Mouse (Mus musculus) bone marrow macrophage, adult 2 months (primary cell): ENCODE data around the gene Xrcc5. TPM values are rescaled to one million over a fixed set of nuclear protein-coding genes. Genes with fewer than 3 reads are reported as not detected.

ENCODE experiments used
- H3K27ac ChIP-seq: 2 replicates; pipeline ENCODE4 v1.5.1; 2012; ENCODE audit warnings: low read depth, low read length; ENCODE audit not compliant: insufficient read depth
- H3K4me1 ChIP-seq: 2 replicates; pipeline ENCODE4 v1.6.1; 2012; ENCODE audit warnings: low read length; ENCODE audit not compliant: control insufficient read depth, insufficient read depth
- H3K4me3 ChIP-seq: 2 replicates; pipeline ENCODE4 v1.5.1; 2012; ENCODE audit warnings: mild to moderate bottlenecking, low read length, moderate library complexity; ENCODE audit not compliant: insufficient read depth
- CTCF ChIP-seq: IDR thresholded peaks from 2 replicates; pipeline ENCODE4 v1.5.1; 2012; ENCODE audit warnings: low read depth, mild to moderate bottlenecking, low read length, moderate library complexity
- POLR2A ChIP-seq: IDR thresholded peaks from 2 replicates; pipeline ENCODE4 v1.6.1; 2012; ENCODE audit warnings: mild to moderate bottlenecking, low read depth, low read length, borderline replicate concordance
- polyA plus RNA-seq: library from polyadenylated mRNA; stranded (reverse); fragments of >200 nt; gene quantifications from 2 replicates; pipeline ENCODE4 v1.2.4, GENCODE M21; 2012; ENCODE audit not compliant: missing spikeins, insufficient read depth, insufficient read length

Xrcc5 gene
- polyA plus RNA-seq, 1 experiment: 0.99 TPM

DNA sequence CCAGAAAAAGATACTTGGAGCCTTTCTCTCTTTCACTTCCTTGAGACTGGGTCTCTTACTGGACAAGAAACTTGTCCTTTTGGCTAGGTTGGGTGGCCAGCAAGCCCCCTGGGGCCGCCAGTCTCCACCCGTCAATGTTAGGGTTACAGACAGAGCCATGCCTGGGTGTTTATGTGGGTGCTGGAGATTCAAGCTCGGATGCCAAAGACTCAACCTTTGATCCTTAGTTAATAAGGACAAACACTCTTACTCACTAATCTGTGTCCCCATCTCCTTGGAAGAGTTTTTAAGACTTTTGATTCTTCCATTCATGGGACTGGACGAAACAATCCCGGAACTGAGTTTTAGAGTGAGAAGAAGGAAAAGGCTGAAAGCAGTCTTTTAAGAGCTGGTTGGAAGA is 31.1 kb downstream of the Xrcc5 start:
- no peaks in the 10 kb centered on the region for H3K4me1 ChIP-seq
- no peak overlapping the region for H3K4me3 ChIP-seq
- no peak for TF ChIP-seq CTCF
- TF ChIP-seq POLR2A: no peak
- H3K27ac ChIP-seq: no peak overlapping the region

DNA sequence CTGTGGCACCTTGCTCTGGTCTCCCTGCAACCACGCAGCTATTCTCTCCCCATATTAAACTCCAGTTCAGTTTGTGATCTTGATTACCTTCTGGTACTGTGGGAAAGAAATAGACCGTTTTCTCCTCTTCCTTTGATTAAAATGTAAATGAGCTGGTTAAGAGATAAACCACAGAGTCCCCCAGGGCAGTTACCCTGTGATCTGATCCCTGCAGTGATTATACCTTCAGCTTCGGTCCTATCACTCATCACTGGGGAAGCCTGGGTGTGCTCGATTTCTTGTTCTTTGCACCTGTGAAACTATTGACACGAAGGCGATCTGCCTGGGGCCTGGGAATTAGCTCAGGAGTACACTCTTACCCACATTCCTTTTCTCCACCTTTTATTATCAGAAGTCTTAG is 40.7 kb downstream of the Xrcc5 start:
- TF ChIP-seq CTCF (no peak), POLR2A (no peak)
- Histone ChIP-seq H3K4me1 (0 out of 2 replicates have a peak, but pooled peaks cover 3% of the 10 kb centered on the region), H3K27ac (no peak overlapping the region), H3K4me3 (no peak overlapping the region)

DNA sequence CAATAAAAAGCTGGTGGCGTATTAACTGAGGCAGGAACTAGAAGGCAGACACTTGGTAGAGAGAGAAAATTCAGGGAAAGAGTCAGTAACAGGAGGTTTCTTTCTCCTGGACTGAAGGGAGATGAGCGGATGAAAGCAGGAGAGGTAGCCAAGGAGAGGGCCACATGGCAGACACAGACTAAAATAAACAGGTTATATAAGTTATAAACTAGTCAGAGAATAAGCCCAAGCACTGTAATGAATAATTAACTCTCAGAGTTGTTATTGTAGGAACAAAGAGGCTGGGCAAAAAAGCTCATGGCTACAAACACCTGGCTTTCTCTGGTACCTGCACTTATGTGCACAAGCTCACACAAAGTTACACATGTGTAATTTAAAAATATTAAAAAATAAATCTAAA is 47.6 kb downstream of the Xrcc5 start:
- H3K4me1 ChIP-seq: 0 out of 2 replicates have a peak, but pooled peaks cover 3% of the 10 kb centered on the region
- no peak overlapping the region for H3K4me3 ChIP-seq
- no peak overlapping the region for H3K27ac ChIP-seq
- TF ChIP-seq CTCF (no peak), POLR2A (no peak)

DNA sequence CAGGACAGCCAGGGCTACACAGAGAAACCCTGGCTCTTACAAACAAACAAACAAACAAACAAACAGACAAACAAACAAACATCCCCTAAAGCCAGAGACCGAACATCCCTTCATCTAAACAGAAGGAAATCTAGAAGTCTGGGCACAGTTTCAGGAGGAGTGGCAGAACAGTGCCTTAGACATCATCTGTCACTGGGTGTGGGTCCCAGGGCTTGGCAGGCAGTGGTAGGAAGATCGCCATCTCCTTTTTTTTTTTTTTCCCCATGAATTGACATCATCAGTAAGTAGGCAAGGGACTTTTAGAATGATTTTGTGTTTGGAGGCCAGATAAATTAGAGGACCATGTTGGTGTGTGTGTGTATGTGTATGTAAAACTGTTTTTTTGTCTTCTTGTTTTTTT is 51.0 kb downstream of the Xrcc5 start:
- H3K4me3 ChIP-seq: no peak overlapping the region
- no peak overlapping the region for H3K27ac ChIP-seq
- H3K4me1 ChIP-seq: no peaks in the 10 kb centered on the region
- TF ChIP-seq CTCF (no peak), POLR2A (no peak)

DNA sequence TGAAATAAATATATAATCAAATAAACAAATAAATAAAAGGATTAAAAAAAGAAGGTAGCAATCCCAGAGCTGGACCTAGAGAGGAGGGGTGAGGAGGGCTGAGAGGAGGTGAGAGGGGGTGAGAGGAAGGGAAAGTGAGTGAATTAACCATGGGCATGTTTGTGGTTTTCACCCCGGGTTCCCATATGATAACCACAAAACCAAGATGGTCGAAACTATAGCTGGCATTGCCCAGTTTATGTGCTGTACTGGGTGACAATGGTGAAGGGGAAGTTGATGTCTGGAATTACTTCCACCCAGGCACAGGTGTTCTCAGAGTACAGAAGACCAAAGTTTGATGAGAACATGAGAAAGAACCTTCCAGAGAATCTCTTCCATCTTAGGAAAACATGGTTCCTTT is 52.2 kb downstream of the Xrcc5 start:
- Histone ChIP-seq H3K4me3 (no peak overlapping the region), H3K27ac (no peak overlapping the region), H3K4me1 (no peaks in the 10 kb centered on the region)
- no peak for TF ChIP-seq CTCF
- no peak for TF ChIP-seq POLR2A

DNA sequence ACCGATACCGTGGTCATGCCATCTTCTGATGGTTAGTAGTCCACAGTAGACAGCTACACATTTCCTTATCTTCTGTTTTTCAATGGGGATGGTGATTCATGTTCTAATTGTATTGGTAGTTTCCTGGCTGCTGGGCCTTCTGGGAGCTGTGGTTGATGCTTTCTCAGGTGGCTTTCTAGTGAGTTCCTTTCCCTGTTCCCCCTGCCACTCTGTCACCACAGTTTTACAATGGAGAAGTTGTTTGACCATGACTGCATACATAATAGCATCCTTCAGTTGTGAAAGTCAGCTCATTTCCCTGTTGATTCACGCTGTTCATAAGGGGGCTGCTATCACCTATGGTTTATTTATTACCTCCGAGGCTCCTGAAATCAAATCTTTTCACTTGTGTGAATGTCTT is 53.6 kb downstream of the Xrcc5 start:
- H3K4me3 ChIP-seq: no peak overlapping the region
- no peaks in the 10 kb centered on the region for H3K4me1 ChIP-seq
- TF ChIP-seq POLR2A (no peak), CTCF (no peak)
- H3K27ac ChIP-seq: no peak overlapping the region

DNA sequence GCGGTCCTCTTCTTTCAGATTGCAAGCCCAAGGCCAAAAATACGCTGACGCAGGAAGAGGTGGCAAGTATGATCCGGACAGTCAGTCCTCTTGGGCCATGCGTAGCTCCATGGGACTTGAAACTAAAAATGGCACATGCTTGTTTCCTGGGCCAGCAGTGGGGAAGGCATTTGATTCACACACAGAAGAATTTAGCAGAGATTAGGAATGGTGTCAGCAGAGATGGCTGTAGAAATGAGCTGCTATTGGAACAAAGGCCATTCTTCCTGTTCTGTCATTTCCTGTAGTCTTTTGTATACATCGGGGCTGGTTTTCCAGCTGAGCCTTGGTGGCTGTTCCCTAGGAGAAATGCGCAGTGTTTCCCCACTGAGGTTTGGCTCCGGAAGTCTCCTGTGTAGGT is 57.4 kb downstream of the Xrcc5 start:
- Histone ChIP-seq H3K27ac (no peak overlapping the region), H3K4me3 (no peak overlapping the region), H3K4me1 (no peaks in the 10 kb centered on the region)
- TF ChIP-seq POLR2A (no peak), CTCF (no peak)

DNA sequence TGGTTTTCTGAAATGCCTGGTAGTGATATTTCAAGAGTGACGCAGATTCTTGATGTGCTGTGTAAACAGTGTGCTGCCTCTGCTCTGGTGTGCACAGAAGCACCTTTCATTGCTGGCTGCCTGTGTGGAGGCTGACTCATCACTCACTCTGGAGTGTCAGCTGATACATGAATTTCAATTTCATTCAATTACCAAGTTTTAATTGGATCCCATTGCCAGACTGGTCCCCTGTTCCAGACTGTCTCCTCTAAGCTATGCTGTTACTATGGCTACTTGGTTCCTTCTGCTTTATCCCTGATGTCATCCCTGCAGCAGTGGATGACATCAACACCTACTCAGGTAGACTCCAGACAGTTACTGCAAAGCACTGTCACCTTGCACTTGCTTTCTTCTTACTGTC is 65.3 kb downstream of the Xrcc5 start:
- TF ChIP-seq CTCF (no peak), POLR2A (no peak)
- no peak overlapping the region for H3K4me3 ChIP-seq
- H3K4me1 ChIP-seq: no peaks in the 10 kb centered on the region
- no peak overlapping the region for H3K27ac ChIP-seq

DNA sequence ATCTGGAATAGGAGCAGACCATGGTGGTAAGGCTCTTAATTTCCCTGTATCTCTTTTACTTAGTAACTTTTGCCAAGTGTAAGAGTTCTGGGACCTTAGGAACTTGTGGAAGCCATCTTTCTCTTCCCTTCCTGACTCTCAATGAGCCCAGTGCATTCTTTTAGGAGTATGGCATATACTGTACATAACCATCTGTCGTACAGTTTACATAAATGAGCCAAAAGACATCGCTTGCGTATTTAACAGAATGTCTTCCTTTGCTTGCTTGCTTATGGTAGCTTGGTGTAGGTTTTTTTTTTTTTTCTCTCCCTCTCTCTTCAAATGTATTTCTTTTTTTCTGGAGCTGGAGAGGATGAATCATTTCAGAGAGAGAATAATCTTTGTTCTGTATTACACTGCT is 65.7 kb downstream of the Xrcc5 start:
- no peak overlapping the region for H3K4me3 ChIP-seq
- TF ChIP-seq CTCF (no peak), POLR2A (no peak)
- no peaks in the 10 kb centered on the region for H3K4me1 ChIP-seq
- no peak overlapping the region for H3K27ac ChIP-seq

DNA sequence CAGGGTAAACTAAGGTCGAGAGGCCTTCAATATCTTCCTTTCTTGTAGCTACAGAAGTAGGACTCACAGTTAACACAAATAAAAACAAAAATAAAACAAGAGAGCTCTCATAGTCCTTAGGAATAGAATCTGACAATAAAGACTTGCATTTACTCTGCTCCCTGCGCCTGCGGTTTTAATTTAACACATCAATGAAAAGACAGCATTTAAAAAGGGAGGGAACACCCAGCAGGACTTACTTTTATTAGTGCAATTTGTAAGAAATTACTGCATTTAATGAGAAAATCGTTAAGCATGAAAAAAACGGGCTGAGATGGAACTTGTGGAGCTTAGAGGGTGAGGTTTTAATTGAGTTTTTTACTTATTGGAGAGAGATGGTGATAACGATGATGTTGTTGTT is 66.4 kb downstream of the Xrcc5 start:
- Histone ChIP-seq H3K4me1 (no peaks in the 10 kb centered on the region), H3K4me3 (no peak overlapping the region), H3K27ac (no peak overlapping the region)
- TF ChIP-seq CTCF: no peak
- TF ChIP-seq POLR2A: no peak

DNA sequence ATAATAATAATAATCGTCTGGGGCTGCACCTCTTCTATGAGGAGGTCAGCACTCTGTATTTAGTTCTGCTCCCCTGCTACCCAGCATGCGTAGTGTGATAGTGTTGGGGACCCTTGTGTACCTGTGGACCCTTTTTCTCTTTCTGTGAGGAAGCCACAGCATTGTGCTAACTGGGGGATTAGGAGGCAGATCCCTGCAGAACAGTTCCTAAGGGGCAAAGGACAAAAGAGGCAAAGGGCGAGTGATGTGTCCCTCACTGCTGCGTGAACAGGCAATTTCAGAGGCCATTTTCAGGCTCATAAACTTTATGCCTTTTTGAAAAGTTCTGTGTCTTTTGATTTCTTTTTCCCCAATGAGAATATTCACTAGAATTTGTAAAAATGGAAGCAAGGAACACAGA is 66.8 kb downstream of the Xrcc5 start:
- H3K4me3 ChIP-seq: no peak overlapping the region
- H3K4me1 ChIP-seq: no peaks in the 10 kb centered on the region
- TF ChIP-seq CTCF: no peak
- no peak overlapping the region for H3K27ac ChIP-seq
